Mouse (Mus musculus) lung, adult 2 months (tissue): ENCODE data around the gene Adh7. TPM values are rescaled to one million over a fixed set of nuclear protein-coding genes. Genes with fewer than 3 reads are reported as not detected.
A peak's percentile ranks its signal among the peaks of the same experiment; 100 is the strongest.

ENCODE experiments used
- DNase-seq: peaks from one replicate; pipeline ENCODE4 v3.0.0; 2022
- H3K4me1 ChIP-seq: fragments of 200-500 bp; 2 replicates; pipeline ENCODE4 v1.6.1; 2011; ENCODE audit warnings: low read length; ENCODE audit not compliant: control insufficient read depth, insufficient read depth
- H3K4me3 ChIP-seq: fragments of 200-500 bp; replicated peaks from 2 replicates; pipeline ENCODE3; 2011; ENCODE audit warnings: low read depth, mild to moderate bottlenecking, control low read depth, low read length; ENCODE audit errors: extremely low read depth
- CTCF ChIP-seq: fragments of 200-500 bp; IDR thresholded peaks from 2 replicates; pipeline ENCODE4 v1.5.1; 2011; ENCODE audit warnings: mild to moderate bottlenecking, low read length, control low read depth; ENCODE audit not compliant: insufficient read depth
- POLR2A ChIP-seq: fragments of 200-500 bp; IDR thresholded peaks from 2 replicates; pipeline ENCODE4 v1.6.1; 2011; ENCODE audit warnings: low read depth, mild to moderate bottlenecking, control low read depth, low read length, borderline replicate concordance; ENCODE audit errors: extremely low read depth
- WGBS: fragments of 180-500 bp; shearing (Covaris S2); methylation state at CpG from one replicate; pipeline ENCODE4 v1.1.7; 2018; 5-methylcytosine and 5-hydroxymethylcytosine counted together
- polyA plus RNA-seq: library from polyadenylated mRNA; depleted of rRNA; stranded (reverse); fragments of >200 nt; gene quantifications from 2 replicates; pipeline ENCODE4 v1.2.3, GENCODE M21; 2012

Gene Adh7
- polyA plus RNA-seq, 1 experiment: 12.4 TPM

GRCm38 (mm10) chr3:138197556-138197955 is 20.0 kb upstream of the Adh7 start:
- 59% methylated on average over 9 of the region's 9 CpGs for WGBS
- no peak for DNase-seq
- H3K4me1 ChIP-seq: no peaks in the 10 kb centered on the region
- H3K4me3 ChIP-seq: no peak overlapping the region
- TF ChIP-seq CTCF (no peak), POLR2A (no peak)

- Histone ChIP-seq H3K4me1 (no peaks in the 10 kb centered on the region), H3K4me3 (no peak overlapping the region)
- 28% methylated on average over 20 of the region's 20 CpGs for WGBS
- DNase-seq: peak; percentile 76
- TF ChIP-seq CTCF (peak; percentile 71), POLR2A (no peak)
Measured at GRCm38 (mm10) chr3:138197973-138198721, 19.4 kb upstream of the Adh7 start.

GRCm38 (mm10) chr3:138198722-138199068 is 18.9 kb upstream of the Adh7 start:
- TF ChIP-seq CTCF (no peak), POLR2A (no peak)
- no peaks in the 10 kb centered on the region for H3K4me1 ChIP-seq
- no peak overlapping the region for H3K4me3 ChIP-seq
- no peak for DNase-seq
- 75% methylated on average over 7 of the region's 7 CpGs for WGBS

- Histone ChIP-seq H3K4me1 (no peaks in the 10 kb centered on the region), H3K4me3 (no peak overlapping the region)
- TF ChIP-seq CTCF (no peak), POLR2A (no peak)
- no peak for DNase-seq
- 88% methylated on average over 3 of the region's 3 CpGs for WGBS
Measured at GRCm38 (mm10) chr3:138208821-138209220, 8.7 kb upstream of the Adh7 start.

GRCm38 (mm10) chr3:138210432-138211075 is 7.0 kb upstream of the Adh7 start:
- H3K4me1 ChIP-seq: no peaks in the 10 kb centered on the region
- DNase-seq: no peak
- WGBS: 78% methylated on average over 5 of the region's 5 CpGs
- H3K4me3 ChIP-seq: no peak overlapping the region
- TF ChIP-seq POLR2A (no peak), CTCF (no peak)

GRCm38 (mm10) chr3:138212431-138212951 is 5.1 kb upstream of the Adh7 start:
- WGBS: 86% methylated on average over 4 of the region's 4 CpGs
- DNase-seq: no peak
- H3K4me3 ChIP-seq: no peak overlapping the region
- no peaks in the 10 kb centered on the region for H3K4me1 ChIP-seq
- no peak for TF ChIP-seq POLR2A
- TF ChIP-seq CTCF: no peak

- no peak for DNase-seq
- TF ChIP-seq CTCF (no peak), POLR2A (no peak)
- 54% methylated on average over 11 of the region's 11 CpGs for WGBS
- no peak overlapping the region for H3K4me3 ChIP-seq
- no peaks in the 10 kb centered on the region for H3K4me1 ChIP-seq
Measured at GRCm38 (mm10) chr3:138215395-138215989, 2.1 kb upstream of the Adh7 start.

- Histone ChIP-seq H3K4me1 (no peaks in the 10 kb centered on the region), H3K4me3 (no peak overlapping the region)
- DNase-seq: no peak
- TF ChIP-seq POLR2A: no peak
- TF ChIP-seq CTCF: no peak
- WGBS: 66% methylated on average over 8 of the region's 8 CpGs
Measured at GRCm38 (mm10) chr3:138216091-138216490, 1.5 kb upstream of the Adh7 start.

- 80% methylated on average over 11 of the region's 11 CpGs for WGBS
- no peak for TF ChIP-seq CTCF
- TF ChIP-seq POLR2A: no peak
- no peak for DNase-seq
- no peak overlapping the region for H3K4me3 ChIP-seq
- H3K4me1 ChIP-seq: no peaks in the 10 kb centered on the region
Measured at GRCm38 (mm10) chr3:138221116-138221515, 3.6 kb downstream of the Adh7 start.

- Histone ChIP-seq H3K4me1 (no peaks in the 10 kb centered on the region), H3K4me3 (no peak overlapping the region)
- no peak for TF ChIP-seq POLR2A
- no peak for TF ChIP-seq CTCF
- WGBS: 62% methylated on average over 4 of the region's 4 CpGs
- no peak for DNase-seq
Measured at GRCm38 (mm10) chr3:138222511-138222910, 5.0 kb downstream of the Adh7 start.
